Mouse (Mus musculus): ENCODE measurements around the gene Gpn2. TPM values are rescaled to one million over a fixed set of nuclear protein-coding genes. Genes with fewer than 3 reads are reported as not detected.

The Gpn2 gene
- total and polyA plus RNA-seq, 3 experiments: 35.9 to 36.8 (median 36.2) TPM

- no peak for TF ChIP-seq RCOR1 (conservative IDR thresholded peaks at IDR 0.05; ENCODE audit: low read depth, low read length)
- TF ChIP-seq POLR2AphosphoS2 (IDR thresholded peaks at IDR 0.05; ENCODE audit: low read depth, low read length): no peak
- 0 out of 2 replicates have a peak, but pooled peaks have one; percentile 21 for TF ChIP-seq MAZ (IDR thresholded peaks at IDR 0.05; ENCODE audit: low read depth, low read length)
- no peak for TF ChIP-seq JUND (conservative IDR thresholded peaks at IDR 0.05; ENCODE audit: low read depth, low read length)
- peak; percentile 92 for TF ChIP-seq SMC3 (IDR thresholded peaks at IDR 0.05; ENCODE audit: low read depth, low read length)
- TF ChIP-seq NRF1 (IDR thresholded peaks at IDR 0.05; ENCODE audit: low read depth, low read length): 0 out of 2 replicates have a peak, but pooled peaks have one; percentile 19
- TF ChIP-seq PAX5 (IDR thresholded peaks at IDR 0.05; ENCODE audit: low read length): no peak
- TF ChIP-seq MAX (IDR thresholded peaks at IDR 0.05; ENCODE audit: low read length): no peak
Observed at GRCm38 (mm10) chr4:133609719-133610118, 25.6 kb downstream of the Gpn2 start (continued).

GRCm38 (mm10) chr4:133611815-133612214, 27.7 kb downstream of the Gpn2 start:
- H3K36me3 ChIP-seq (replicated peaks in 1 of 2; ENCODE audit: control insufficient read depth in 1 of 2, insufficient read depth in 1 of 2, low read length in 1 of 2): peaks cover 38 to 92% of the 10 kb centered on the region in 2 experiments
- no peak for TF ChIP-seq MEF2A (IDR thresholded peaks at IDR 0.05; ENCODE audit: borderline replicate concordance, low read depth, low read length)
- peak; percentile 7 to 34; a peak in 2 of 4 replicates for TF ChIP-seq CTCF (conservative IDR thresholded peaks at IDR 0.05 in 1 of 2, IDR thresholded peaks at IDR 0.05 in 1 of 2; ENCODE audit: low read depth in 2 of 2, low read length in 2 of 2)
- 0 out of 2 replicates have a peak, but pooled peaks have one; percentile 6 for TF ChIP-seq SMC3 (IDR thresholded peaks at IDR 0.05; ENCODE audit: low read depth, low read length)
- no peaks in the 10 kb centered on the region for H3K27me3 ChIP-seq (replicated peaks)
- H3K9ac ChIP-seq (ENCODE audit: insufficient read depth, low read depth): no peak overlapping the region
- H3K4me2 ChIP-seq (ENCODE audit: insufficient read depth, low read depth, poor library complexity, severe bottlenecking): no peak overlapping the region
- H3K4me3 ChIP-seq (replicated peaks in 1 of 3; ENCODE audit: low read depth in 2 of 3, low read length in 2 of 3, poor library complexity in 1 of 3): no peak overlapping the region
- H3K27ac ChIP-seq (ENCODE audit: insufficient read depth, low read depth): no peak overlapping the region
- in situ Hi-C loops (cut with MboI; ENCODE audit: low pct_ligation_motif_present, low pct_unique_long_range_greater_than_20kb, low sequenced_read_pairs) (no loop called here), dilution Hi-C loops (cut with MboI; ENCODE audit: extremely low pct_ligation_motif_present, extremely low pct_unique_long_range_greater_than_20kb, low sequenced_read_pairs) (no loop called here)
- DNase-seq (ENCODE audit: extremely low read depth): no peak
- H3K9me3 ChIP-seq (replicated peaks; ENCODE audit: low read length): peaks cover 19% of the 10 kb centered on the region
- H3K79me2 ChIP-seq (replicated peaks; ENCODE audit: control insufficient read depth, extremely low read depth, insufficient read depth, poor library complexity, severe bottlenecking): no peaks in the 10 kb centered on the region
- peaks cover 27 to 59% of the 10 kb centered on the region in 2 experiments for H3K4me1 ChIP-seq (ENCODE audit: control insufficient read depth in 1 of 2, insufficient read depth in 2 of 2)

- H3K9me3 ChIP-seq (replicated peaks; ENCODE audit: low read length): peaks cover 19% of the 10 kb centered on the region
- in situ Hi-C loops (cut with MboI; ENCODE audit: low pct_ligation_motif_present, low pct_unique_long_range_greater_than_20kb, low sequenced_read_pairs) (no loop called here), dilution Hi-C loops (cut with MboI; ENCODE audit: extremely low pct_ligation_motif_present, extremely low pct_unique_long_range_greater_than_20kb, low sequenced_read_pairs) (no loop called here)
- no peaks in the 10 kb centered on the region for H3K79me2 ChIP-seq (replicated peaks; ENCODE audit: control insufficient read depth, extremely low read depth, insufficient read depth, poor library complexity, severe bottlenecking)
- H3K36me3 ChIP-seq (replicated peaks in 1 of 2; ENCODE audit: control insufficient read depth in 1 of 2, insufficient read depth in 1 of 2, low read length in 1 of 2): peaks cover 35 to 91% of the 10 kb centered on the region in 2 experiments
- H3K9ac ChIP-seq (ENCODE audit: insufficient read depth, low read depth): no peak overlapping the region
- H3K27me3 ChIP-seq (replicated peaks): no peaks in the 10 kb centered on the region
- no peak overlapping the region for H3K27ac ChIP-seq (ENCODE audit: insufficient read depth, low read depth)
- no peak overlapping the region for H3K4me2 ChIP-seq (ENCODE audit: insufficient read depth, low read depth, poor library complexity, severe bottlenecking)
- DNase-seq (ENCODE audit: extremely low read depth): no peak
- no peak overlapping the region for H3K4me3 ChIP-seq (replicated peaks in 1 of 3; ENCODE audit: low read depth in 2 of 3, low read length in 2 of 3, poor library complexity in 1 of 3)
- TF ChIP-seq ELF1 (IDR thresholded peaks at IDR 0.05; ENCODE audit: low read depth, low read length) (no peak), GABPA (IDR thresholded peaks at IDR 0.05; ENCODE audit: insufficient replicate concordance, low read depth, low read length) (no peak), MAFK (IDR thresholded peaks at IDR 0.05; ENCODE audit: insufficient replicate concordance, low read length) (no peak), TCF12 (IDR thresholded peaks at IDR 0.05; ENCODE audit: low read depth, low read length) (no peak), USF2 (conservative IDR thresholded peaks at IDR 0.05; ENCODE audit: low read depth, low read length) (no peak), ZMIZ1 (IDR thresholded peaks at IDR 0.05; ENCODE audit: low read depth, low read length) (no peak), CTCF (conservative IDR thresholded peaks at IDR 0.05 in 1 of 2, IDR thresholded peaks at IDR 0.05 in 1 of 2; ENCODE audit: low read depth in 2 of 2, low read length in 2 of 2) (peak in 1 of 2 experiments; percentile 11; a peak in 2 of 4 replicates), RAD21 (IDR thresholded peaks at IDR 0.05; ENCODE audit: low read depth, low read length) (no peak)
- H3K4me1 ChIP-seq (ENCODE audit: control insufficient read depth in 1 of 2, insufficient read depth in 2 of 2): peaks cover 27 to 57% of the 10 kb centered on the region in 2 experiments
Observed at GRCm38 (mm10) chr4:133612416-133612815, 28.3 kb downstream of the Gpn2 start.
